Mouse (Mus musculus) neural tube, embryonic 13.5 days (tissue): ENCODE measurements around the gene Ces2g. TPM values are rescaled to one million over a fixed set of nuclear protein-coding genes. Genes with fewer than 3 reads are reported as not detected.

ENCODE experiments used
- ATAC-seq: fragments of 200-750 bp; cut with Nextera tagmentation; 2 replicates; pipeline ENCODE4 v1.8.0; 2017; ENCODE audit warnings: low read depth, mild to moderate bottlenecking, moderate TSS enrichment, moderate library complexity
- H3K27ac ChIP-seq: fragments of 300-500 bp; sonication (generic); replicated peaks from 2 replicates; pipeline ENCODE4 v1.5.1; 2015; ENCODE audit warnings: moderate library complexity, mild to moderate bottlenecking, inconsistent platforms
- H3K27me3 ChIP-seq: fragments of 300-500 bp; sonication (generic); 2 replicates; pipeline ENCODE4 v1.6.1; 2015; ENCODE audit warnings: mild to moderate bottlenecking, inconsistent platforms
- H3K36me3 ChIP-seq: fragments of 300-500 bp; sonication (generic); 2 replicates; pipeline ENCODE4 v1.6.1; 2015; ENCODE audit warnings: mild to moderate bottlenecking, inconsistent platforms
- H3K4me1 ChIP-seq: fragments of 300-500 bp; sonication (generic); replicated peaks from 2 replicates; pipeline ENCODE4 v1.6.1; 2015; ENCODE audit warnings: inconsistent platforms
- H3K4me2 ChIP-seq: fragments of 300-500 bp; sonication (generic); 2 replicates; pipeline ENCODE4 v1.6.1; 2015; ENCODE audit warnings: inconsistent platforms, mild to moderate bottlenecking, moderate library complexity
- H3K4me3 ChIP-seq: fragments of 300-500 bp; sonication (generic); 2 replicates; pipeline ENCODE4 v1.5.1; 2015; ENCODE audit warnings: mild to moderate bottlenecking, inconsistent platforms
- H3K9ac ChIP-seq: fragments of 300-500 bp; sonication (generic); 2 replicates; pipeline ENCODE4 v1.6.1; 2015; ENCODE audit warnings: moderate library complexity, mild to moderate bottlenecking, inconsistent platforms
- H3K9me3 ChIP-seq: fragments of 300-500 bp; sonication (generic); 2 replicates; pipeline ENCODE4 v1.6.1; 2016; ENCODE audit warnings: inconsistent platforms
- WGBS: fragments of 180-500 bp; shearing (Covaris S2); methylation state at CpG from one replicate; pipeline ENCODE4 v1.1.7; 2015; 5-methylcytosine and 5-hydroxymethylcytosine counted together
- polyA plus RNA-seq: library from polyadenylated mRNA; unstranded; fragments of >200 nt; fragmentation: Nextera tagmentation; extraction: Ambion mirVana; gene quantifications from 2 replicates; pipeline ENCODE4 v1.2.1, GENCODE M21; 2015

Gene Ces2g
- polyA plus RNA-seq: not detected in 2 replicates

GRCm38 (mm10) chr8:104961537-104961961 is at the start of gene Ces2g:
TSS of gene Ces2g (plus strand) at chr8:104961718.
- no peak within 1 kb of the TSS for H3K27ac ChIP-seq
- no peak for ATAC-seq
- no peaks in the 10 kb centered on the region for H3K36me3 ChIP-seq
- H3K9ac ChIP-seq: no peak within 1 kb of the TSS
- no peaks in the 10 kb centered on the region for H3K4me1 ChIP-seq
- no peak within 1 kb of the TSS for H3K4me3 ChIP-seq
- whole genome bisulfite sequencing: 74% methylated on average over 5 of the region's 5 CpGs
- H3K9me3 ChIP-seq: no peaks in the 10 kb centered on the region
- no peak within 1 kb of the TSS for H3K4me2 ChIP-seq
- no peaks in the 10 kb centered on the region for H3K27me3 ChIP-seq

DNA sequence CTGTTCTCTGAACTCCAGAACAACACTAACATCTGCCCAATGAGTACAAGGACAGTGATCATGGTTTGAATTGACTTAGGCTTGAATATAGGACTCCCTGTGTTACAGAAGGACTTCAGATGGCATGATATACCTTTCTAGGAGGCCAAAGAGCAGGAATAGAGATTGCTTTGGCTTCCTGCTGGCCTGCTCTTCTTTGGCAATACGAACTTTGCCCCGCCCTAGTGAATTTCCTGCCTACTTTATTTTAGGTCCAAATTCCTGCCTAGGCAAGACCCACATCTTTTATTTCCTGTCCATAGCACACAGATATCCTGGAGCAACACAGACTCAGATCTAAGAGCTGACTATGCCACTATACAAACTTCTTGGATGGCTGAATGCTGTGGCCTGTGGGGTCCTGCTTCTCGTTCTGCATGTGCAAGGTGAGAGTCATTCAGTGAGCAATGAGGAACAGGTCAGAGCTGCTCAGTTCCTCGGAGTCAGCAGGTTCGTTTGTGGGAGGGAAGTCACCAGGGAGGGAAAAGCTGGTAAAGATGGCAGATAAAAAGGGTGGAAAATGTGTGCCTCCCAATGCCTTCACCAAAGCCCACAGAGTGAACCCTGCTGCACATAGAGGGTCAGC is 35.4 kb upstream of the Ces2g start, which contains the start of gene Ces2e:
Ces2e (plus strand) TSS at position 289 of the 625 bp plus-strand sequence.
- H3K4me2 ChIP-seq: no peak within 1 kb of the TSS
- no peaks in the 10 kb centered on the region for H3K9me3 ChIP-seq
- no peak for ATAC-seq
- no peaks in the 10 kb centered on the region for H3K4me1 ChIP-seq
- H3K27me3 ChIP-seq: no peaks in the 10 kb centered on the region
- no peaks in the 10 kb centered on the region for H3K36me3 ChIP-seq
- no peak within 1 kb of the TSS for H3K4me3 ChIP-seq
- no peak within 1 kb of the TSS for H3K27ac ChIP-seq
- H3K9ac ChIP-seq: no peak within 1 kb of the TSS
- WGBS: 79% methylated on average over 5 of the region's 5 CpGs

DNA sequence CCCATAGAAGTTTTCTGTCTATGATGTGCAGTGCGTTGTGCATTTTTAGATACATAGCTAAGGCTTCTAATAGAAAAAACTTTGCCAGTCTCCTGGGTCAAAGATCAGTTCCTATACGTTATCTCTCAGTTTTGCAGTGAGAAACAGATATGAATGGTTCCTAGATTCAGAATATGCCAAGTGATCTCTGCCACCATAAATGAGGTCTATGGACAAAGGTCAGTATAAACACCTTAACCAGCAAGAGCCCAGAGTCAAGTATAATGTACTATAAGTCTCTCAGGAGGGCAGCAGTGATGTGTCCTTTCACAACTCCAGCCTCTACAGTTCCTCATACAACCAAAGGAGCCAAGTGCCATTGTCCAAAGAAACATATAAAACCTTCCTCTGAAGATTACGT is 34.2 kb upstream of the Ces2g start:
- H3K27me3 ChIP-seq: no peaks in the 10 kb centered on the region
- H3K9me3 ChIP-seq: no peaks in the 10 kb centered on the region
- H3K4me1 ChIP-seq: no peaks in the 10 kb centered on the region
- no peak overlapping the region for H3K4me2 ChIP-seq
- H3K36me3 ChIP-seq: no peaks in the 10 kb centered on the region
- no peak overlapping the region for H3K9ac ChIP-seq
- no peak overlapping the region for H3K27ac ChIP-seq
- no peak for ATAC-seq
- 91% methylated on average over 3 of the region's 3 CpGs for WGBS
- H3K4me3 ChIP-seq: no peak overlapping the region

GRCm38 (mm10) chr8:104944665-104945064 is 16.9 kb upstream of the Ces2g start:
- Histone ChIP-seq H3K27ac (no peak overlapping the region), H3K9me3 (no peaks in the 10 kb centered on the region), H3K4me3 (no peak overlapping the region), H3K9ac (no peak overlapping the region), H3K4me2 (no peak overlapping the region), H3K4me1 (no peaks in the 10 kb centered on the region), H3K36me3 (no peaks in the 10 kb centered on the region), H3K27me3 (no peaks in the 10 kb centered on the region)
- no peak for ATAC-seq
- WGBS: 88% methylated on average over 2 of the region's 2 CpGs

GRCm38 (mm10) chr8:104947056-104947455 is 14.5 kb upstream of the Ces2g start, which contains the start of gene Ces2f:
TSS of gene Ces2f (plus strand) at chr8:104947356.
- no peak for ATAC-seq
- WGBS: 87% methylated on average over 4 of the region's 4 CpGs
- Histone ChIP-seq H3K4me2 (no peak within 1 kb of the TSS), H3K27ac (no peak within 1 kb of the TSS), H3K36me3 (no peaks in the 10 kb centered on the region), H3K9ac (no peak within 1 kb of the TSS), H3K27me3 (no peaks in the 10 kb centered on the region), H3K4me1 (no peaks in the 10 kb centered on the region), H3K4me3 (no peak within 1 kb of the TSS), H3K9me3 (no peaks in the 10 kb centered on the region)

- H3K4me1 ChIP-seq: no peaks in the 10 kb centered on the region
- H3K4me2 ChIP-seq: no peak overlapping the region
- H3K9ac ChIP-seq: no peak overlapping the region
- H3K9me3 ChIP-seq: no peaks in the 10 kb centered on the region
- ATAC-seq: no peak
- H3K36me3 ChIP-seq: no peaks in the 10 kb centered on the region
- H3K4me3 ChIP-seq: no peak overlapping the region
- 78% methylated on average over 5 of the region's 5 CpGs for WGBS
- H3K27me3 ChIP-seq: no peaks in the 10 kb centered on the region
- H3K27ac ChIP-seq: no peak overlapping the region
These were observed 12.5 kb upstream of the Ces2g start for GRCm38 (mm10) chr8:104949031-104949430.

- H3K4me3 ChIP-seq: no peak overlapping the region
- no peaks in the 10 kb centered on the region for H3K27me3 ChIP-seq
- H3K27ac ChIP-seq: no peak overlapping the region
- no peaks in the 10 kb centered on the region for H3K36me3 ChIP-seq
- no peak for ATAC-seq
- WGBS: 80% methylated on average over 8 of the region's 8 CpGs
- H3K9me3 ChIP-seq: no peaks in the 10 kb centered on the region
- H3K4me2 ChIP-seq: no peak overlapping the region
- H3K4me1 ChIP-seq: no peaks in the 10 kb centered on the region
- no peak overlapping the region for H3K9ac ChIP-seq
These were observed 847 bp downstream of the Ces2g start for GRCm38 (mm10) chr8:104962229-104962901.

DNA sequence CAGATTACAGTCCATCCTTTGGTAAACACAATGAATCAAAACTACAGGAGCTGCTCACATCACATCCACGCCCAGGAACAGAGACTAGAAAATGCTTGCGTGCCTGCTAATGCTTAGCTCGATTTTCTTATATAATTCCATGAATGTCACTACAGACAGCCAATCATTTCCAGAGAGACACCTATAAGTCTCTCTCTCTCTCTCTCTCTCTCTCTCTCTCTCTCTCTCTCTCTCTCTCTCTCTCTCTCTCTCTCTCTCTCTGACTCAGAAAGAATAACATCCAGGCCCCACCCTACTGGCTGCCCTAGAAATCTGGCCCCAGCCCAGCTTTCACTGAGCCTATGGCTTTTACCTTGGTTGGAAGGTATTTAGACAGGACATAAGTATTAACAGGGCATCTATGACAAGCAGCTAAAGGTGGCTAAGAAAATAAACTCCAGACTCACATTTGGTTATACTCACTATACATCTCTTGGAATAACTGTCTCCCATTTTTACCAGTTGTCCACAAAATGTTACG is 1.9 kb downstream of the Ces2g start:
- Histone ChIP-seq H3K36me3 (no peaks in the 10 kb centered on the region), H3K9ac (no peak overlapping the region), H3K4me3 (no peak overlapping the region), H3K27me3 (no peaks in the 10 kb centered on the region), H3K4me2 (no peak overlapping the region), H3K4me1 (no peaks in the 10 kb centered on the region), H3K9me3 (no peaks in the 10 kb centered on the region), H3K27ac (no peak overlapping the region)
- no peak for ATAC-seq
- 93% methylated on average over 4 of the region's 4 CpGs for WGBS

- H3K36me3 ChIP-seq: no peaks in the 10 kb centered on the region
- 90% methylated on average over 5 of the region's 5 CpGs for WGBS
These were observed 22.6 kb downstream of the Ces2g start for GRCm38 (mm10) chr8:104984126-104984525.

GRCm38 (mm10) chr8:104984942-104985341 is 23.4 kb downstream of the Ces2g start:
- Histone ChIP-seq H3K9me3 (0 out of 2 replicates have a peak, but pooled peaks cover 6% of the 10 kb centered on the region), H3K4me1 (no peaks in the 10 kb centered on the region), H3K27me3 (no peaks in the 10 kb centered on the region), H3K27ac (no peak overlapping the region), H3K4me3 (no peak overlapping the region), H3K4me2 (no peak overlapping the region), H3K36me3 (no peaks in the 10 kb centered on the region), H3K9ac (no peak overlapping the region)
- 92% methylated on average over 2 of the region's 2 CpGs for WGBS
- no peak for ATAC-seq

More at GRCm38 (mm10) chr8:104984126-104984525, 22.6 kb downstream of the Ces2g start:
- Histone ChIP-seq H3K4me3 (no peak overlapping the region), H3K9me3 (0 out of 2 replicates have a peak, but pooled peaks cover 7% of the 10 kb centered on the region), H3K27ac (no peak overlapping the region), H3K27me3 (no peaks in the 10 kb centered on the region), H3K4me2 (no peak overlapping the region), H3K9ac (no peak overlapping the region), H3K4me1 (no peaks in the 10 kb centered on the region)
- no peak for ATAC-seq

- H3K4me1 ChIP-seq: no peaks in the 10 kb centered on the region
- no peaks in the 10 kb centered on the region for H3K36me3 ChIP-seq
- H3K4me2 ChIP-seq: no peak overlapping the region
- no peak overlapping the region for H3K4me3 ChIP-seq
- no peak overlapping the region for H3K9ac ChIP-seq
- H3K9me3 ChIP-seq: no peaks in the 10 kb centered on the region
- no peaks in the 10 kb centered on the region for H3K27me3 ChIP-seq
- no peak overlapping the region for H3K27ac ChIP-seq
- ATAC-seq: no peak
- WGBS: 86% methylated on average over 6 of the region's 6 CpGs
These were observed 36.7 kb downstream of the Ces2g start for GRCm38 (mm10) chr8:104998191-104998590.

GRCm38 (mm10) chr8:104999183-104999582 is 37.7 kb downstream of the Ces2g start:
- no peaks in the 10 kb centered on the region for H3K9me3 ChIP-seq
- no peaks in the 10 kb centered on the region for H3K4me1 ChIP-seq
- H3K27me3 ChIP-seq: no peaks in the 10 kb centered on the region
- H3K36me3 ChIP-seq: no peaks in the 10 kb centered on the region
- H3K9ac ChIP-seq: no peak overlapping the region
- ATAC-seq: no peak
- no peak overlapping the region for H3K4me3 ChIP-seq
- 85% methylated on average over 6 of the region's 6 CpGs for WGBS
- no peak overlapping the region for H3K4me2 ChIP-seq
- no peak overlapping the region for H3K27ac ChIP-seq
